Mouse (Mus musculus): ENCODE data around the gene Spty2d1. TPM values are rescaled to one million over a fixed set of nuclear protein-coding genes. Genes with fewer than 3 reads are reported as not detected.

The Spty2d1 gene
- 8.0 and 10.3 TPM in 2 replicates for polyA plus RNA-seq (2015; fragmentation: Nextera tagmentation; extraction: Ambion mirVana)

DNA sequence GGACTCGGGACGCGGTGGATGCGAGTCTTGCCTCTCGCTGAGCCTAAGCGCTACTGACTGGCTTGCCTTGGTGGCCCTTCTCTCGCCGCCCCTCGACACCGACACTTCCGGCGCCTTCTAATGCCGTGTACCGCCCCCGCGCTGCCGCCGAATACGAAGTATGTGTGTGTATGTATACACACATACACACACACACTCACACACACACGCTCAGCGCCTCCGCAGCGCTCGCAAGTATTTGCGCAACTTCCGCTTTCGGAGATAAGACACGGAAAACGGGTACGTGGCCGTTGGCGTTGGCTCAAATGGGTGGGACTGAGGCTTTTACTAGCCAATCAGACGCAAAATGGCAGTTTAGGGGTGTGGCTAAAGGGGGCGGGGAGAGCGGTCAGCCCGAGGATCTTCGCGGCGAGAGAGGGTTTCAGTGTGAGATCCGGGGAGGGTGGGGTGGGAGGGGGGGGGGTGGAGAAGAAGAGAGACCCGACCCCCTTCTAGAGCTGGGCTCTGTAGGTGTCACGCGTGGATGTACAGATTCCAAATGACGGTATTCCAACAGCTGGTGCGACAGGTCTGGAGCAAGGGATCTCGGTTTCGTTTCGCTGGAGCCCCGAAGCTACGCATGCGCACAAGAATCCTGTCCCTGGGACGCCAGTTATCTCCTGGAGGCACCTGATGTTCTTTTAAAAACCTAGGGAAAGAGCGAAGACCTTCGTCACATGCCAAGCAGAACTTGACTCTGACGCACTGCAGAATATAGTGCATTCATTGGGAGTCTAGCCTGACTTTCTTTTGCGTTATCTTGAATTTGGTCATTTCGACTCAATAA lies at the start of gene Spty2d1:
Gene Spty2d1, minus strand, starts transcription at position 244 of the 826 bp plus-strand sequence.
- no peak for TF ChIP-seq CTCF (IDR thresholded peaks at IDR 0.05; ENCODE audit: low read depth)
- peak within 1 kb of the TSS; percentile 72 for H3K9ac ChIP-seq (ENCODE audit: low read depth, low read length)

DNA sequence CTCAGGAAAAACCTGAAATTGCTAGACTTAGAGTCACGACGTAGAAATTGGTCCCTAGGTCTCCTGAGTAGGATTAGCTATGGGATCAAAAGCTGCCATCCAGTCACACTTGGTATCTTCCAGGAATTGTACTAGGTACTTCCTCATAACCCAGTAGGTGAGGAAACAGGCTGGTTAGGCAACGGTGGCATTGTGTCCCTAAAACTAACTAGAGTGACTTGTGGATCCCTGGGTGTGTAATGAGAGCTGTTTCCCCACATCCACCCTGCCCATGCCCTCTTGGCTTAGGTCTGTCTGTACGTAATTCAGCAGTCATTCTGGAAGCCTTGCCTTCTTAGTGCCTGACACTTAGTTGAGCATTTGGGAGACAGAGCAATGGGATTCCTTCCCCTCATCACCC lies 48.1 kb upstream of the Spty2d1 start:
- no peak for TF ChIP-seq CTCF (IDR thresholded peaks at IDR 0.05; ENCODE audit: low read depth)

More for the DNA sequence above, at the start of gene Spty2d1:
- Histone ChIP-seq H3K36me3 (ENCODE audit: control insufficient read depth, insufficient read depth) (no peaks in the 10 kb centered on the region), H3K9me3 (ENCODE audit: control insufficient read depth) (no peaks in the 10 kb centered on the region), H3K27me3 (replicated peaks; ENCODE audit: control insufficient read depth, insufficient read depth, low read length) (no peaks in the 10 kb centered on the region), H3K4me3 (ENCODE audit: low read depth, low read length) (peak within 1 kb of the TSS; percentile 82), H3K27ac (ENCODE audit: low read depth, low read length) (peak within 1 kb of the TSS; percentile 98), H3K4me1 (replicated peaks; ENCODE audit: control insufficient read depth, insufficient read depth, low read length) (no peaks in the 10 kb centered on the region), H3K4me2 (replicated peaks; ENCODE audit: low read depth) (peak within 1 kb of the TSS; percentile 74)
- WGBS = 1% methylated on average over 57 of the region's 57 CpGs
- ATAC-seq = peak; percentile 95

DNA sequence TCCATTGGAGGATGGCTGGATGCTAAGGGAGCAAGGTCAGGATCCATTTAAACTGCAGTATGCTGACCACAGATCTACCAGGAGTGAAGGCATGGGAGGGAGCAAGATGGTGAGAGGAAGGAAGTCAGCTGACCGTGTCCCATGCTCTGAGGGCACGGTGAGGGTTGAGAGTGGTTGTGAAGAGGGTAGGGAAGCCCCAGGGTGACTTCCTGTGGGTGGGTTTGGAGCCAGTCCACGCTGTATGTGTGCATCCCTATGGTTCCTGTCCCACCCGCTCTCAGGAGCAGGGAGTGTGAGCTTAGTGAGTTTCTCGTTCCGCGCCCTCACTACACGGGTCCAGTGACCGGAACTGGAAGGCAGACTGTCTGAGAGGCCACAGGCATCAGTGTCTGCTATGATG lies 47.5 kb upstream of the Spty2d1 start:
- Histone ChIP-seq H3K4me1 (replicated peaks; ENCODE audit: control insufficient read depth, insufficient read depth, low read length) (peaks cover 8% of the 10 kb centered on the region; the same call in 1 of the 2 replicates), H3K4me2 (replicated peaks; ENCODE audit: low read depth) (no peak overlapping the region), H3K36me3 (ENCODE audit: control insufficient read depth, insufficient read depth) (peaks cover 21% of the 10 kb centered on the region), H3K27me3 (replicated peaks; ENCODE audit: control insufficient read depth, insufficient read depth, low read length) (no peaks in the 10 kb centered on the region), H3K27ac (ENCODE audit: low read depth, low read length) (no peak overlapping the region), H3K9me3 (ENCODE audit: control insufficient read depth) (no peaks in the 10 kb centered on the region), H3K9ac (ENCODE audit: low read depth, low read length) (no peak overlapping the region), H3K4me3 (ENCODE audit: low read depth, low read length) (no peak overlapping the region)
- no peak for TF ChIP-seq CTCF (IDR thresholded peaks at IDR 0.05; ENCODE audit: low read depth)
- no peak for ATAC-seq
- 60% methylated on average over 9 of the region's 9 CpGs for WGBS

More for the DNA sequence above, 48.1 kb upstream of the Spty2d1 start:
- no peaks in the 10 kb centered on the region for H3K27me3 ChIP-seq (replicated peaks; ENCODE audit: control insufficient read depth, insufficient read depth, low read length)
- H3K27ac ChIP-seq (ENCODE audit: low read depth, low read length) = no peak overlapping the region
- no peak overlapping the region for H3K4me3 ChIP-seq (ENCODE audit: low read depth, low read length)
- no peaks in the 10 kb centered on the region for H3K9me3 ChIP-seq (ENCODE audit: control insufficient read depth)
- H3K4me2 ChIP-seq (replicated peaks; ENCODE audit: low read depth) = no peak overlapping the region
- H3K9ac ChIP-seq (ENCODE audit: low read depth, low read length) = no peak overlapping the region
- 60% methylated on average over 4 of the region's 4 CpGs for WGBS
- peaks cover 21% of the 10 kb centered on the region for H3K36me3 ChIP-seq (ENCODE audit: control insufficient read depth, insufficient read depth)
- ATAC-seq = no peak
- peaks cover 5% of the 10 kb centered on the region; the same call in 1 of the 2 replicates for H3K4me1 ChIP-seq (replicated peaks; ENCODE audit: control insufficient read depth, insufficient read depth, low read length)

DNA sequence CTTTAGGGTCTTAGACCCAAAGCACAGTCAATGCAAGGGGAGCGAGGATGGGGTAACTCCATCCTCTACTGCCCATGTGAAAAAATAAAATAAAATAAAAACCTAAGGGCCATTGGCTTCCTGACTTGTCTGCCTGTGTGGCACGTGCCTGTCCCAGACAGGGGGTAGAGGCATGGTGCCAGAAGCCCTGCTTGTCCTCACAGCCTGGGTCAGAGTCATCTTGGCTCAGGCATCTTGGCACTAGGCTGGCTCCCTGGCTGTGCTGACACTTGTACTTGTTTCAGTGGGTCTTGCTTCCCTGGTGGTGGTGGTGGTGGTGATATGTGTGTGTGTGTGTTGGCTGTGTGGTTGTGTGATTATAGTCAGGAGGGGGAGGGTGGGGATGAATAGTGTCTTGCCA lies 46.5 kb upstream of the Spty2d1 start:
- H3K9ac ChIP-seq (ENCODE audit: low read depth, low read length) = no peak overlapping the region
- H3K9me3 ChIP-seq (ENCODE audit: control insufficient read depth) = no peaks in the 10 kb centered on the region
- no peak for ATAC-seq
- H3K27me3 ChIP-seq (replicated peaks; ENCODE audit: control insufficient read depth, insufficient read depth, low read length) = no peaks in the 10 kb centered on the region
- H3K4me1 ChIP-seq (replicated peaks; ENCODE audit: control insufficient read depth, insufficient read depth, low read length) = 0 out of 2 replicates have a peak, but pooled peaks cover 5% of the 10 kb centered on the region
- 86% methylated on average over 2 of the region's 2 CpGs for WGBS
- no peak for TF ChIP-seq CTCF (IDR thresholded peaks at IDR 0.05; ENCODE audit: low read depth)
- no peak overlapping the region for H3K4me2 ChIP-seq (replicated peaks; ENCODE audit: low read depth)
- H3K36me3 ChIP-seq (ENCODE audit: control insufficient read depth, insufficient read depth) = peaks cover 21% of the 10 kb centered on the region
- no peak overlapping the region for H3K27ac ChIP-seq (ENCODE audit: low read depth, low read length)
- no peak overlapping the region for H3K4me3 ChIP-seq (ENCODE audit: low read depth, low read length)

DNA sequence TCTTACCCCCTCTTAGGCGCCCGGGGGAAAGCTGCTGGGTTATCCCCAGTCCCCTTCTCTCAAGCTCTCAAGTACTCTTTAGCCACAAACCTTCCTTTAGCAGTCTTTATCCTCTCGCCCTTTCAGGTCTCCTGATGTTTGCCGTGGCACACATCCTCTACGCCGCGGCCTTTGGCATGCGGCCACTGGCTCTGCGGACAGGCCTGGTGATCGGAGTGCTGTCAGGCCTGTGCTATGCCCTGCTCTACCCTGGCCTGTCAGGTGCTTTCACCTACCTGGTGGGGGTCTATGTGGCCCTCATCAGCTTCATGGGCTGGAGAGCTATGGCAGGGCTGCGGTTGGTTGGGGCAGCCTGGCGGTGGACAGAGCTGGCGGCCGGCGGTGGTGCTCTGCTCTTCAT lies 45.1 kb upstream of the Spty2d1 start:
- H3K36me3 ChIP-seq (ENCODE audit: control insufficient read depth, insufficient read depth) = peaks cover 21% of the 10 kb centered on the region
- ATAC-seq = no peak
- H3K27ac ChIP-seq (ENCODE audit: low read depth, low read length) = no peak overlapping the region
- 0 out of 2 replicates have a peak, but pooled peaks cover 5% of the 10 kb centered on the region for H3K4me1 ChIP-seq (replicated peaks; ENCODE audit: control insufficient read depth, insufficient read depth, low read length)
- no peak overlapping the region for H3K4me2 ChIP-seq (replicated peaks; ENCODE audit: low read depth)
- WGBS = 90% methylated on average over 15 of the region's 15 CpGs
- no peak overlapping the region for H3K9ac ChIP-seq (ENCODE audit: low read depth, low read length)
- H3K9me3 ChIP-seq (ENCODE audit: control insufficient read depth) = no peaks in the 10 kb centered on the region
- no peak for TF ChIP-seq CTCF (IDR thresholded peaks at IDR 0.05; ENCODE audit: low read depth)
- H3K27me3 ChIP-seq (replicated peaks; ENCODE audit: control insufficient read depth, insufficient read depth, low read length) = no peaks in the 10 kb centered on the region
- no peak overlapping the region for H3K4me3 ChIP-seq (ENCODE audit: low read depth, low read length)

DNA sequence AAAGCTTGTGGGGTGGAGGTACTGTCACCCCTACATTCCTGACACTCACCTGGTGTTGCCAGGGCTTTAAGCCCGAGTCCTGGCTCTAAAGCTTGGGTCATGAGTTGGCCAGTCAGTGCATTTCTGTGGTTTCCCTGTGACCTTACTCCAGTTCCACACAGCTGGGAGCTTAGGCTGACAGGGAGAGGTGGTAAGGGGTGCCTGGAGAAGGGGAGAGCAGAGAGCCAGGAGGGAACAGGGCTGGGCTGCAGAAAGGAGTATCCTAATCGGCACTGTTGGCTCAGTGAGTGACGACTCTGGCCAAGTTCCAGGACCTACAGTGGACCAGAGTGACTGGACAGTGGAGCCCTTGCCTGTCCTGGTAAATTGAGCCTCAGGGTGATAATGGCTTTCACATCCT lies 44.1 kb upstream of the Spty2d1 start:
- no peak for ATAC-seq
- peaks cover 21% of the 10 kb centered on the region for H3K36me3 ChIP-seq (ENCODE audit: control insufficient read depth, insufficient read depth)
- peak overlapping the region; percentile 83; the same call in 1 of the 2 replicates for H3K4me3 ChIP-seq (ENCODE audit: low read depth, low read length)
- WGBS = 9% methylated on average over 3 of the region's 3 CpGs
- H3K27me3 ChIP-seq (replicated peaks; ENCODE audit: control insufficient read depth, insufficient read depth, low read length) = no peaks in the 10 kb centered on the region
- H3K4me2 ChIP-seq (replicated peaks; ENCODE audit: low read depth) = peak overlapping the region; percentile 97
- TF ChIP-seq CTCF (IDR thresholded peaks at IDR 0.05; ENCODE audit: low read depth) = no peak
- H3K9ac ChIP-seq (ENCODE audit: low read depth, low read length) = no peak overlapping the region
- H3K27ac ChIP-seq (ENCODE audit: low read depth, low read length) = 0 out of 2 replicates have a peak overlapping the region, but pooled peaks have one; percentile 98
- no peaks in the 10 kb centered on the region for H3K9me3 ChIP-seq (ENCODE audit: control insufficient read depth)
- H3K4me1 ChIP-seq (replicated peaks; ENCODE audit: control insufficient read depth, insufficient read depth, low read length) = 0 out of 2 replicates have a peak, but pooled peaks cover 5% of the 10 kb centered on the region
